Mouse (Mus musculus): ENCODE results near the gene Birc2. TPM values are rescaled to one million over a fixed set of nuclear protein-coding genes. Genes with fewer than 3 reads are reported as not detected.

The Birc2 gene
- total and polyA plus RNA-seq, 3 experiments = 14.3 to 64.3 (median 50.9) TPM

GRCm38 (mm10) chr9:7769491-7769890 lies 67.4 kb downstream of the Birc2 start:
- TF ChIP-seq TAL1 (conservative IDR thresholded peaks at IDR 0.05; ENCODE audit: low read depth, low read length) = no peak
- no peak for TF ChIP-seq POLR2AphosphoS5 (IDR thresholded peaks at IDR 0.05; ENCODE audit: insufficient replicate concordance, low read depth, low read length)
- TF ChIP-seq CTCF (IDR thresholded peaks at IDR 0.05; ENCODE audit: low read depth, low read length) = no peak
- no peak for TF ChIP-seq GATA2 (IDR thresholded peaks at IDR 0.05; ENCODE audit: borderline replicate concordance, low read depth, low read length)
- no peak for TF ChIP-seq GATA1 (IDR thresholded peaks at IDR 0.05; ENCODE audit: borderline replicate concordance, low read length)
- Histone ChIP-seq H3K36me3 (replicated peaks) (peaks cover 75% of the 10 kb centered on the region), H3K27me3 (ENCODE audit: insufficient read depth, low read length) (no peaks in the 10 kb centered on the region), H3K4me3 (ENCODE audit: low read depth, low read length) (no peak overlapping the region), H3K4me1 (ENCODE audit: insufficient read depth, low read depth, low read length) (peaks cover 40% of the 10 kb centered on the region), H3K9me3 (replicated peaks) (no peaks in the 10 kb centered on the region)
- no peak for ATAC-seq (ENCODE audit: extremely low read depth, insufficient number of reproducible peaks, low FRiP score, poor library complexity, severe bottlenecking)
- DNase-seq (ENCODE audit: low spot score) = no peak

- peaks cover 41% of the 10 kb centered on the region for H3K4me1 ChIP-seq (ENCODE audit: insufficient read depth, low read depth, low read length)
- no peak for TF ChIP-seq GATA2 (IDR thresholded peaks at IDR 0.05; ENCODE audit: borderline replicate concordance, low read depth, low read length)
- TF ChIP-seq POLR2AphosphoS5 (IDR thresholded peaks at IDR 0.05; ENCODE audit: insufficient replicate concordance, low read depth, low read length) = no peak
- no peak for TF ChIP-seq TAL1 (conservative IDR thresholded peaks at IDR 0.05; ENCODE audit: low read depth, low read length)
- no peak for TF ChIP-seq GATA1 (IDR thresholded peaks at IDR 0.05; ENCODE audit: borderline replicate concordance, low read length)
- no peak overlapping the region for H3K4me3 ChIP-seq (ENCODE audit: low read depth, low read length)
- H3K27me3 ChIP-seq (ENCODE audit: insufficient read depth, low read length) = no peaks in the 10 kb centered on the region
- peaks cover 71% of the 10 kb centered on the region for H3K36me3 ChIP-seq (replicated peaks)
- DNase-seq (ENCODE audit: low spot score) = no peak
- H3K9me3 ChIP-seq (replicated peaks) = no peaks in the 10 kb centered on the region
- no peak for ATAC-seq (ENCODE audit: extremely low read depth, insufficient number of reproducible peaks, low FRiP score, poor library complexity, severe bottlenecking)
Observed at GRCm38 (mm10) chr9:7769081-7769480, 67.8 kb downstream of the Birc2 start.

Other genes with a start within 250 kb of the Birc2 start
- gene Mmp20, start 208.8 kb downstream of the Birc2 start, total RNA-seq (2014; fragmentation: Nextera tagmentation) = not detected in 2 replicates
- gene Mmp20, start 208.8 kb downstream of the Birc2 start, total RNA-seq (2017) = not detected in 2 replicates
- gene Mmp20, start 208.8 kb downstream of the Birc2 start, polyA plus RNA-seq (2012) = not detected in 2 replicates
- not detected in 2 replicates for gene Mmp7, start 145.0 kb downstream of the Birc2 start, total RNA-seq (2014; fragmentation: Nextera tagmentation)
- gene Mmp7, start 145.0 kb downstream of the Birc2 start, total RNA-seq (2017) = not detected in 2 replicates
- gene Mmp7, start 145.0 kb downstream of the Birc2 start, polyA plus RNA-seq (2012) = not detected in 2 replicates
- gene Tmem123, start 73.0 kb downstream of the Birc2 start, total RNA-seq (2014; fragmentation: Nextera tagmentation) = 120 and 137 TPM in 2 replicates
- gene Tmem123, start 73.0 kb downstream of the Birc2 start, total RNA-seq (2017) = 105 and 118 TPM in 2 replicates
- 35.3 and 49.4 TPM in 2 replicates for gene Tmem123, start 73.0 kb downstream of the Birc2 start, polyA plus RNA-seq (2012)
- 71.2 and 74.7 TPM in 2 replicates for gene Birc3, start 36.1 kb upstream of the Birc2 start, total RNA-seq (2014; fragmentation: Nextera tagmentation)
- gene Birc3, start 36.1 kb upstream of the Birc2 start, total RNA-seq (2017) = 57.9 and 59.2 TPM in 2 replicates
- 9.1 and 9.3 TPM in 2 replicates for gene Birc3, start 36.1 kb upstream of the Birc2 start, polyA plus RNA-seq (2012)
- not detected in 2 replicates for gene Yap1, start 167.5 kb upstream of the Birc2 start, total RNA-seq (2014; fragmentation: Nextera tagmentation)
- gene Yap1, start 167.5 kb upstream of the Birc2 start, total RNA-seq (2017) = 0.41 and 0.60 TPM in 2 replicates
- gene Yap1, start 167.5 kb upstream of the Birc2 start, polyA plus RNA-seq (2012) = 0.04 and 0.05 TPM in 2 replicates
- gene Cfap300, start 205.8 kb upstream of the Birc2 start, total RNA-seq (2014; fragmentation: Nextera tagmentation) = 3.6 and 7.4 TPM in 2 replicates
- 1.6 and 2.1 TPM in 2 replicates for gene Cfap300, start 205.8 kb upstream of the Birc2 start, total RNA-seq (2017)
- 3.6 and 5.3 TPM in 2 replicates for gene Cfap300, start 205.8 kb upstream of the Birc2 start, polyA plus RNA-seq (2012)

All from G1E (cell line).